Mouse (Mus musculus) embryonic facial prominence, embryonic 13.5 days (tissue): Measurements from ENCODE around the gene Ntpcr. TPM values are rescaled to one million over a fixed set of nuclear protein-coding genes. Genes with fewer than 3 reads are reported as not detected.
A peak's percentile ranks its signal among the peaks of the same experiment; 100 is the strongest.

ENCODE experiments used
- ATAC-seq: fragments of 200-750 bp; cut with Nextera tagmentation; 2 replicates; pipeline ENCODE4 v1.8.0; 2017; ENCODE audit warnings: low read depth; ENCODE audit not compliant: insufficient number of reproducible peaks, insufficient read depth, low FRiP score, low TSS enrichment
- H3K27ac ChIP-seq: fragments of 300-500 bp; sonication (generic); 2 replicates; pipeline ENCODE4 v1.5.1; 2015; ENCODE audit warnings: moderate library complexity, mild to moderate bottlenecking, inconsistent platforms
- H3K27me3 ChIP-seq: fragments of 300-500 bp; sonication (generic); 2 replicates; pipeline ENCODE4 v1.6.1; 2015; ENCODE audit warnings: mild to moderate bottlenecking, inconsistent platforms
- H3K36me3 ChIP-seq: fragments of 300-500 bp; sonication (generic); 2 replicates; pipeline ENCODE4 v1.6.1; 2015; ENCODE audit warnings: mild to moderate bottlenecking, inconsistent platforms
- H3K4me1 ChIP-seq: fragments of 300-500 bp; sonication (generic); 2 replicates; pipeline ENCODE4 v1.6.1; 2015; ENCODE audit warnings: inconsistent platforms
- H3K4me2 ChIP-seq: fragments of 300-500 bp; sonication (generic); 2 replicates; pipeline ENCODE4 v1.6.1; 2015; ENCODE audit warnings: moderate library complexity, mild to moderate bottlenecking, inconsistent platforms
- H3K4me3 ChIP-seq: fragments of 300-500 bp; sonication (generic); 2 replicates; pipeline ENCODE4 v1.5.1; 2015; ENCODE audit warnings: mild to moderate bottlenecking, inconsistent platforms
- H3K9ac ChIP-seq: fragments of 300-500 bp; sonication (generic); 2 replicates; pipeline ENCODE4 v1.6.1; 2015; ENCODE audit warnings: mild to moderate bottlenecking, inconsistent platforms
- H3K9me3 ChIP-seq: fragments of 300-500 bp; sonication (generic); 2 replicates; pipeline ENCODE4 v1.6.1; 2016; ENCODE audit warnings: inconsistent platforms
- WGBS: fragments of 180-500 bp; shearing (Covaris S2); methylation state at CpG from one replicate; pipeline ENCODE4 v1.1.7; 2015; ENCODE audit warnings: mixed read lengths; 5-methylcytosine and 5-hydroxymethylcytosine counted together
- polyA plus RNA-seq: library from polyadenylated mRNA; unstranded; fragments of >200 nt; fragmentation: Nextera tagmentation; extraction: Ambion mirVana; gene quantifications from 2 replicates; pipeline ENCODE4 v1.2.1, GENCODE M21; 2015

Gene Ntpcr
- polyA plus RNA-seq, 1 experiment from 2014 or later: 33.6 TPM

- ATAC-seq: no peak
- 74% methylated on average over 8 of the region's 8 CpGs for WGBS
- H3K9ac ChIP-seq: no peak overlapping the region
Measured at GRCm38 (mm10) chr8:125755896-125756295, 26.1 kb downstream of the Ntpcr start.

GRCm38 (mm10) chr8:125756391-125757105, 26.8 kb downstream of the Ntpcr start:
- Histone ChIP-seq H3K27me3 (no peaks in the 10 kb centered on the region), H3K4me3 (no peak overlapping the region), H3K36me3 (no peaks in the 10 kb centered on the region), H3K4me1 (peaks cover 11% of the 10 kb centered on the region), H3K4me2 (no peak overlapping the region), H3K27ac (peak overlapping the region; percentile 23; the same call in 1 of the 2 replicates), H3K9ac (peak overlapping the region; percentile 44; the same call in 1 of the 2 replicates), H3K9me3 (no peaks in the 10 kb centered on the region)
- WGBS: 31% methylated on average over 9 of the region's 9 CpGs
- no peak for ATAC-seq

More at GRCm38 (mm10) chr8:125755896-125756295, 26.1 kb downstream of the Ntpcr start:
- Histone ChIP-seq H3K9me3 (no peaks in the 10 kb centered on the region), H3K4me3 (no peak overlapping the region), H3K27ac (no peak overlapping the region), H3K4me2 (no peak overlapping the region), H3K27me3 (no peaks in the 10 kb centered on the region), H3K36me3 (no peaks in the 10 kb centered on the region), H3K4me1 (peaks cover 18% of the 10 kb centered on the region)

GRCm38 (mm10) chr8:125757106-125757496, 27.3 kb downstream of the Ntpcr start:
- no peaks in the 10 kb centered on the region for H3K27me3 ChIP-seq
- H3K36me3 ChIP-seq: no peaks in the 10 kb centered on the region
- no peak overlapping the region for H3K27ac ChIP-seq
- no peak overlapping the region for H3K9ac ChIP-seq
- no peak overlapping the region for H3K4me2 ChIP-seq
- ATAC-seq: no peak
- WGBS: 78% methylated on average over 1 of the region's 1 CpGs
- peaks cover 10% of the 10 kb centered on the region for H3K4me1 ChIP-seq
- H3K9me3 ChIP-seq: no peaks in the 10 kb centered on the region
- H3K4me3 ChIP-seq: no peak overlapping the region

GRCm38 (mm10) chr8:125759022-125759421, 29.3 kb downstream of the Ntpcr start:
- H3K4me1 ChIP-seq: peaks cover 10% of the 10 kb centered on the region
- no peak overlapping the region for H3K27ac ChIP-seq
- H3K27me3 ChIP-seq: no peaks in the 10 kb centered on the region
- no peaks in the 10 kb centered on the region for H3K36me3 ChIP-seq
- H3K9me3 ChIP-seq: no peaks in the 10 kb centered on the region
- no peak overlapping the region for H3K9ac ChIP-seq
- 51% methylated on average over 10 of the region's 10 CpGs for WGBS
- no peak for ATAC-seq
- H3K4me3 ChIP-seq: no peak overlapping the region
- H3K4me2 ChIP-seq: no peak overlapping the region

GRCm38 (mm10) chr8:125763066-125763786, 33.5 kb downstream of the Ntpcr start:
- no peak for ATAC-seq
- Histone ChIP-seq H3K4me1 (no peaks in the 10 kb centered on the region), H3K9ac (no peak overlapping the region), H3K27ac (no peak overlapping the region), H3K4me2 (no peak overlapping the region), H3K4me3 (no peak overlapping the region), H3K36me3 (no peaks in the 10 kb centered on the region), H3K27me3 (no peaks in the 10 kb centered on the region), H3K9me3 (no peaks in the 10 kb centered on the region)
- 92% methylated on average over 16 of the region's 16 CpGs for WGBS

GRCm38 (mm10) chr8:125768079-125768478, 38.3 kb downstream of the Ntpcr start:
- WGBS: 86% methylated on average over 10 of the region's 10 CpGs
- Histone ChIP-seq H3K36me3 (no peaks in the 10 kb centered on the region), H3K4me3 (no peak overlapping the region), H3K9me3 (no peaks in the 10 kb centered on the region), H3K27ac (no peak overlapping the region), H3K4me2 (no peak overlapping the region), H3K27me3 (no peaks in the 10 kb centered on the region), H3K9ac (no peak overlapping the region), H3K4me1 (no peaks in the 10 kb centered on the region)
- no peak for ATAC-seq

- Histone ChIP-seq H3K9me3 (no peaks in the 10 kb centered on the region), H3K36me3 (no peaks in the 10 kb centered on the region), H3K27ac (no peak overlapping the region), H3K4me2 (no peak overlapping the region), H3K4me1 (no peaks in the 10 kb centered on the region), H3K9ac (no peak overlapping the region), H3K4me3 (no peak overlapping the region), H3K27me3 (no peaks in the 10 kb centered on the region)
- WGBS: 65% methylated on average over 2 of the region's 2 CpGs
- ATAC-seq: no peak
Measured at GRCm38 (mm10) chr8:125772300-125772699, 42.5 kb downstream of the Ntpcr start.

- ATAC-seq: no peak
- no peak overlapping the region for H3K4me3 ChIP-seq
- WGBS: 51% methylated on average over 7 of the region's 7 CpGs
Measured at GRCm38 (mm10) chr8:125773281-125773803, 43.6 kb downstream of the Ntpcr start.

GRCm38 (mm10) chr8:125775031-125775430, 45.3 kb downstream of the Ntpcr start:
- no peak overlapping the region for H3K27ac ChIP-seq
- H3K4me2 ChIP-seq: no peak overlapping the region
- WGBS: 47% methylated on average over 3 of the region's 3 CpGs

More at GRCm38 (mm10) chr8:125773281-125773803, 43.6 kb downstream of the Ntpcr start:
- Histone ChIP-seq H3K27me3 (no peaks in the 10 kb centered on the region), H3K36me3 (no peaks in the 10 kb centered on the region), H3K9ac (no peak overlapping the region), H3K4me1 (no peaks in the 10 kb centered on the region), H3K27ac (no peak overlapping the region), H3K4me2 (no peak overlapping the region), H3K9me3 (no peaks in the 10 kb centered on the region)

GRCm38 (mm10) chr8:125776314-125776713, 46.6 kb downstream of the Ntpcr start:
- no peak overlapping the region for H3K4me2 ChIP-seq
- ATAC-seq: no peak
- no peak overlapping the region for H3K4me3 ChIP-seq
- no peaks in the 10 kb centered on the region for H3K36me3 ChIP-seq
- no peaks in the 10 kb centered on the region for H3K27me3 ChIP-seq
- no peaks in the 10 kb centered on the region for H3K4me1 ChIP-seq
- no peaks in the 10 kb centered on the region for H3K9me3 ChIP-seq
- no peak overlapping the region for H3K9ac ChIP-seq
- H3K27ac ChIP-seq: no peak overlapping the region
- WGBS: 87% methylated on average over 3 of the region's 3 CpGs

More at GRCm38 (mm10) chr8:125775031-125775430, 45.3 kb downstream of the Ntpcr start:
- no peak overlapping the region for H3K9ac ChIP-seq
- ATAC-seq: no peak
- no peaks in the 10 kb centered on the region for H3K4me1 ChIP-seq
- no peaks in the 10 kb centered on the region for H3K9me3 ChIP-seq
- H3K4me3 ChIP-seq: no peak overlapping the region
- no peaks in the 10 kb centered on the region for H3K27me3 ChIP-seq
- H3K36me3 ChIP-seq: no peaks in the 10 kb centered on the region

GRCm38 (mm10) chr8:125776800-125777199, 47.0 kb downstream of the Ntpcr start:
- Histone ChIP-seq H3K4me3 (no peak overlapping the region), H3K9me3 (no peaks in the 10 kb centered on the region), H3K9ac (no peak overlapping the region), H3K4me1 (no peaks in the 10 kb centered on the region), H3K36me3 (no peaks in the 10 kb centered on the region), H3K4me2 (no peak overlapping the region), H3K27me3 (no peaks in the 10 kb centered on the region), H3K27ac (no peak overlapping the region)
- no peak for ATAC-seq
- 66% methylated on average over 6 of the region's 6 CpGs for WGBS
